Mouse (Mus musculus) spleen, adult 12 weeks (tissue): ENCODE measurements around the gene Nat8f4.
"Not testable (repeated sequence)": the region's sequence is repeated elsewhere in the genome, so short reads cannot be mapped to it uniquely, and the experiment has no call there.

Source experiments
- DNase-seq: peaks from one replicate; pipeline ENCODE4 v3.0.0; 2022; ENCODE audit warnings: low spot score

Nat8f4 gene

DNA sequence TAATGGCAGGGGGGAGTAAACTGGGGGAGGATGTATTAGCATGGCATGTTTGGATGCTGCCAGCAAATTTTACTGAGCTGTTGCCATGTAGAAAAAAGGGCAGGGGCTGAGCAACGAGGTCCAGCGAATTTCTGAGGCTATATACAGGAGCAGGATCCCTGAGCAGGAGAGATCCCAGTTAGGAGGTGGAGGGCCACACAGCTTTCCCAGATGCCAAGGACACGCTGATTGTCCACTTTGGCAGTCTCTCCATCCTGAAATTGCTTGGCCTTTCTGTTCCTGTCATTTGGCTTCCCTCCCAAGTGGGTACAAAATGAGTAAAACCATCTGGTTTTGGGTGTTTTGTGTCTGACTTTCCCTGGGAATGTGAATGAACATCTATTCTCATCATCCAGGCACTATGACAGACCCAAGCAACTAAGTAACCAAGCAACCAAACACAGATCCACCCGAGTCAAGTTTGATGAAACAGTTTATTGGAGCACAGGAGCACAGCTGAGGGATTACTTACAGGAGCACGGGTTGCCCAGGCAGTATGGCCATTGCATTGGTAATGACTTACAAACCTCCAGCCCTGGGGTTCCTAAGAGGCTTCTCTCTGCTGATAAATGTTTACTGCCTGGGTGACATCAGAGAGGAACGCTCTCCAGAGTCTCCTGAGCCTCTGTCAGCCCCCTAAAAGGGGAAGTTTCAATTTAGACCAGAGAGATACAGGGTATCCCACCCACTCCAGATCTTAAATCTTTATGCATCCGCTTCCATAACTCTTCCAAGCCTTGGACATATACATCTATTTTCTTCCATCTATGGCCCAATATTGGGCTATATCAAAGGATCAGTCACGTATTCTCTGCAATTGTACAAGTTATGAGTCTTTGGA is 5.8 kb downstream of the Nat8f4 start:
- not testable (repeated sequence) for DNase-seq

DNA sequence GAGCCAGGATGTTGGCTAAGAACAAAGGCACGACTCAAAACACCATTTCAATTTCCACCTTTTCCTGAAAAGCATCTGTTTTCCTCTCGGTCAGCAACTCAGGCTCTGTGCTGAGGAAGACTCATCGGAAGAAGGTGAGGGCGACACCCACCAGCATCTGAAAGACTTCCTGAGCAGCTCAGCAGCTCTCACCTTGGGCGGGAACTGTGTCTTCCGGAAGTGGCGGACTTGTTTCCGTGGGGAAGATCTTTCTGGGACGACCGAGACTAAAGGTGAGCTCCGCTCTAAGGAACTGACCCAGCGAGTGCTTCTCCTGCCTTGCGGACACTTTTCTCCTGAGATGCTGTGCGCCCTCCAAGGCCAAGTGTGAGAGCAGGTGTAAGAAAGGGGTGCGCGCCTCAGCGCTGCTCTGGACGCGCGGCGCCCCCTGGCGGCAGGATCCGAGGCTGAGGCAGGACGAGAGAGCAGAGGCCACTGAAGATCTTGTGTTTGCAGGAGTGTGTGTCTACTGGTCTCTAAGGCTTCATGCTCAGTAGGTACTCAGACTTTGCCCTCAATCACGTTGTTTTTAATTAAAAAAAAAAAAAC is 9.5 kb downstream of the Nat8f4 start:
- not testable (repeated sequence) for DNase-seq

DNA sequence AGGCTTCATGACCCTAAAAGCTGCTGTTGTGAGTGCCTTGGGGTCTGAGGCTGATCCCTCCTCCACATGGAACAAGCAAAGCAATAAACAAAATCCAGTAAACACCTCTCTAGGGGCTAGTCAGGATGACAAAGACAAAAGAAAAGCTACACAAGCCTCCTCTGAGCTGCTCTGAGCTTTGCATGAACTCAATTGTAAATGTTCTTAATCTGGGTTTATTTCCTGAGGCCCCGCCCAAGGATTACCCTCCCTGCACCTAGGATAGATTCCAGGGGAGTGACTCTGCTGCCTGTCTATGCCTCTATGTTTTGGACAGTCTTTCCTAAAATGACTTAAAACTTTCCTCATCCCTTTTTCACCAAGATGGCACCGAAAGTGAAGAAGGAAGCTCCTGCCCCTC is 15.7 kb downstream of the Nat8f4 start:
- no peak for DNase-seq

DNA sequence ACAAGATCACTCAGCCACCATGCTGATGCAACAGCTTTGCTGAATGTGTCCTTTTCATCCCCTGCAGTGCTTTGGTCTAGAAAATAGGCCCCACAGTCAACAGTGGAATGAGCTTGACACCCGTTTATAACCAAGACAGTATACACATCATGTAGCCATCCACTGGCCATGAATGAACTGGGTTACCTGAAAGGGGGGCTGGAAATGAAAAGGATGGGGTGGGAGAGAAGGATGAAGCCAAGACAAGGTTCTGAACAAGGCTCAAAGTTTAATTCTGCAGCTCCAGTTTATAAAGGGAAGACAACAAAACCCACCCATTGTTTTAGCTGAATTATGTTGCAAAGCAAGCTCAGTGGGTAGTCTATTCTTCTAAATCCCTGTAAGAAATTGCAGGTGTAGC is 20.4 kb downstream of the Nat8f4 start:
- no peak for DNase-seq

- DNase-seq = not testable (repeated sequence)
Measured at GRCm38 (mm10) chr6:85883246-85883645, 21.4 kb downstream of the Nat8f4 start.

GRCm38 (mm10) chr6:85869006-85869405 is 35.7 kb downstream of the Nat8f4 start, which contains the start of gene Nat8f2:
Gene Nat8f2 (minus strand): TSS chr6:85869158.
- not testable (repeated sequence) for DNase-seq

- no peak for DNase-seq
Measured at GRCm38 (mm10) chr6:85867726-85868690, 36.7 kb downstream of the Nat8f4 start.

DNA sequence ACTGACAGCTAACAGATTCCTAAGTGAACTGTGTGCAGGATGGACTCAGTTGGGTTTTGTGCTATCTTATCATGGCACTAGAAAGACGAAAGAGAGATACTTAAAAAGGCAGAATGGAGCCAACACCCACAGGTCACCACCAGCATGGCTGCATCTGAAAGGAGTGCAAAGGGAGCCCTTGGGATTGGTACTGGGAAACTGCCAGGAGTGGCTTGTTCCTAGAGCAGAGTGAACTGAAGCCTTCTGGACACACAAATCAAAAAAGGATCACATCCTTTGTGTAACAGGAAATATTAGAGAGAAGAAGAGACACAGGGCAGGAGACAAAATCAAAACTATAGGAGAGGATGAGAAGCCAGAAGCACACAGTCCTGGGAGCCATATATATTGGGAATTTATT is 37.7 kb downstream of the Nat8f4 start:
- DNase-seq = not testable (repeated sequence)

- DNase-seq = not testable (repeated sequence)
Measured at GRCm38 (mm10) chr6:85866166-85866565, 38.5 kb downstream of the Nat8f4 start.

DNA sequence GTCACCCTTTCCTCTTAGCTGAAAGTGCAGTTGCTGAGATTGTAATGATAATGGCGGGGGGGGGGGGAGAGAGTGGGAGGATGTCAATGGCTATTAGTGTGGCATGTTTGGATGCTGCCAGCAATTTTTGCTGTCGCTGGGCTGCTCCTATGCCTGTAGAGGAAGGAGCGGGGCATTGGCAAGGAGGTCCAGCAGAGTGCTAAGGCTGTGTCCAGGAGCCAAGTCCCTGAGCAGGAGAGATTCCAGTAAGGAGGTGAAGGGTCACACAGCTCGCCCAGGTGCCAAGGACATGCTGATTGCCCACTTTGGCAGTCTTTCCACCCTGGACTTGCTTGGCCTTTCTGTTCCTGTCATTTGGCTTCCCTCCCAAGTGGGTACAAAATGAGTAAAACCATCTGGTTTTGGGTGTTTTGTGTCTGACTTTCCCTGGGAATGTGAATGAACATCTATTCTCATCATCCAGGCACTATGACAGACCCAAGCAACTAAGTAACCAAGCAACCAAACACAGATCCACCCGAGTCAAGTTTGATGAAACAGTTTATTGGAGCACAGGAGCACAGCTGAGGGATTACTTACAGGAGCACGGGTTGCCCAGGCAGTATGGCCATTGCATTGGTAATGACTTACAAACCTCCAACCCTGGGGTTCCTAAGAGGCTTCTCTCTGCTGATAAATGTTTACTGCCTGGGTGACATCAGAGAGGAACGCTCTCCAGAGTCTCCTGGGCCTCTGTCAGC is 39.6 kb downstream of the Nat8f4 start:
- not testable (repeated sequence) for DNase-seq

DNA sequence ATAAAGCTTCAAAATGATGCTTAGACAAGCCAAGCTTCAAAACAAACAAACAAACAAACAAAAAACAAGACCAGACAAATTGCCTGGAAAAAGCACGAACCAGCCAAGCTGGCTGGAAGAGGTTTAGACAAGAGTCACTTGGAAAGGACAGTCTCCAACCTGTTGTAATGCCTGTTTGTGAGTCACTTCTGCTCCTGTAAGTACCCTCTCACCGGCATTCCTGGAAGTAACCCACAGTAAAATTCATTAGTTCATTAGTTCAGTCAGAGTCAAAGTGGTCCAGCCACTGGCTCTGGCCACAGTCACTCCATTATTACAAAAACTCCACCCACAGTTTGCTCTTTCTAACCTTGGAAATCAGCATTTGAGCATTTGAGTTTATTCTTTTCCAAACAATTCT is 40.8 kb downstream of the Nat8f4 start:
- DNase-seq = no peak

- DNase-seq = no peak
Measured at GRCm38 (mm10) chr6:85863136-85863535, 41.5 kb downstream of the Nat8f4 start.

DNA sequence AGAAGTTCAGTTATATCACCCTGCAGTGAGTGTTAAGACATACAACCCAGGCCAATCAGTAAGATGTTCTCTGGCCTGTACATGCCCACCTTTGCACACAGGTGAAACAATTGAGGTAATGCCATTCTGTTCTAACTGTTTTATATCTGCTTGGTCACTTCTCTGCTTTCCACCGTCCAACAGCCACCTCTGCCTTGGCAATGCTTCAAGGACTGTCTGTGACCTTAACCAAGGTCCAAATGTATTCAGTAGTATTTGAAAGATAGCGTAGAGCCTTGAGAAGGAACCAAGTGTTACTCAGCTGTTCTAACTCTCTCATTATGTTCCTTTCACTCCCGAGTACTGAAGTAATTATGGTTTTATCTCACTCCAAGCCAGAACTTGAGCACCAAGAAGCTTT is 42.1 kb downstream of the Nat8f4 start:
- DNase-seq = no peak

- DNase-seq = no peak
Measured at GRCm38 (mm10) chr6:85861247-85861646, 43.4 kb downstream of the Nat8f4 start.

DNA sequence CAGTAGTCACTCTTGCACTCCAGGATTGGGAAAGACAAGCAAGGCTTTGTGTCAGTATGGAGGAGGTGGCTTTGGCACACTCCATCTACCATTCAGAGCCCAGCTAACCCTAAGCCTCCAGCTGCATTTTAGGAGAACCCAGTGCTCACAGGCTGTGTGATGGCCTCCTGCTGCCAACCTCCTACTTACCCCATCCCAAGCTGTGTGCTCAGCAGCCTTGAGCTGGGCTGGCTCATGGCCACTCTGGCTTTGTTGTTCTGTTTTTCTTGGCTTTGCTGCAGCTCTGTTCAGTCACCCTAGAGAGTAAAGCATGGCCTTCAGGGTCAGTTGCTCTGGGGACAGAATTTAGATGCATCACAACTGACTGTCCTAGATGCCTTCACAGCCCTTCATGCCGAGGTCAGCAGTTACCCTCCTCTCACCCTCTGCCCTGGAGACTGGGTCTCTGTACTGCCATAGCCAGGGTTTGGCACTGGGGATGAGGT is 48.4 kb downstream of the Nat8f4 start:
- no peak for DNase-seq

DNA sequence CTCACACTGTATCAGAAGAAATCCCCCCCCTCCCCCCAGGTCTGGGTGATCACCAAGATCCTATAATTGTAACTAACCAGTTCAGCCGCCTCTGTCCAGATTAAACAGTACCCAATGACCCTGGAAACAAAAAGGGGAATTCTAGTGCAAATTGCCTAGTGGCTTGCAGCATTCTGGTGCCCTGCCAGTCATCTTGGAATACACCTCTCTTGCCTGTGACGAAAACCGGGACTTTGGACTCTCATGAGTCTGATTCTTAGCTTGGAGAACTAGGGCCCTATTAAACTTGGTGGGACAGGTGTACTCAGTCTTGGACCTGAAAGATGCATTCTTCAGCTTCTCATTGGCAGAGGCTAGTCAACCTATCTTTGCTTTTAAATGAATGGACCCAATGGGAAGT is 51.2 kb downstream of the Nat8f4 start:
- no peak for DNase-seq

- DNase-seq = no peak
Measured at GRCm38 (mm10) chr6:85851062-85851773, 53.5 kb downstream of the Nat8f4 start.

DNA sequence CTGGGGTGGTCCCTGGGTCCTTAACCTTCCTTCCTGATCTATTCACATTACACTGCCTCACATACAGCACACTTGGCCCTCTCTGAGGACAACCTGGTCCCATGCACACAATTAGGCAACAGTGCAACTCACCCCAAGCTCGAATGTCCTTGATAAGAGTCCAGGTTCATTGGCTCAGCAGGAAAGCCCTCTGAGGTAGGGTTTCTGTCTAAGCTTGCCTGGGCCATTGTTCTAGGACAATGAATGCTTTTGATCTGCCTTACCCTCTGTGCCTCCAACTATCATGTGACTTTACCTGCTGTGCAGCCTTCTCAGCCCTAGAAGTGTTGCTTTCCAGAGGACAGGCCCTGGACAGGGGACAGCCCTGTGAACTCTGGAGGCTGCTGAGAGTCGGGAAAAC is 55.4 kb downstream of the Nat8f4 start:
- DNase-seq = no peak
